ENCODE assay signal across 14 mouse cellular contexts in genomic region chr8:109866690-109867089, GRCm38 (mm10).
"Had no signal": no experiment of that assay in that cellular context is flagged by ENCODE, and none has a peak within 500 bp of the region (broad histone marks: within the 10 kb centered on the region; RNA-seq: fewer than 3 reads in every experiment).

No protein-coding gene starts in this region.

- H3K4me2 ChIP-seq: kidney, embryonic 15.5 days; midbrain, embryonic 15.5 days; neural tube, embryonic 12.5 days had no signal

- H3K27me3 ChIP-seq: kidney, embryonic 15.5 days; midbrain, embryonic 15.5 days; neural tube, embryonic 12.5 days had no signal

- DNase-seq: kidney, adult 2 months; kidney, postnatal 14 days; lung, adult 2 months; lung, postnatal 36 days; right cerebral cortex, postnatal 4 days; thymus, postnatal 4 days had no signal

- H3K9me3 ChIP-seq: kidney, embryonic 15.5 days; limb, embryonic 10.5 days; midbrain, embryonic 15.5 days; neural tube, embryonic 12.5 days had no signal

- H3K9ac ChIP-seq: kidney, embryonic 15.5 days; midbrain, embryonic 15.5 days; neural tube, embryonic 12.5 days had no signal

- H3K4me3 ChIP-seq: kidney, embryonic 15.5 days; left cerebral cortex, adult 2 months; limb, embryonic 10.5 days; midbrain, embryonic 15.5 days; neural tube, embryonic 12.5 days had no signal

- ATAC-seq: intestine, embryonic 16.5 days; lung, postnatal 0 days; midbrain, embryonic 15.5 days had no signal

- H3K27ac ChIP-seq: kidney, embryonic 15.5 days; left cerebral cortex, adult 2 months; limb, embryonic 10.5 days; midbrain, embryonic 15.5 days; neural tube, embryonic 12.5 days; stomach, postnatal 0 days had no signal
